Mouse (Mus musculus): ENCODE data around the gene Psenen. TPM values are rescaled to one million over a fixed set of nuclear protein-coding genes. Genes with fewer than 3 reads are reported as not detected.

Gene Psenen
- polyA plus RNA-seq, 1 experiment from 2014 or later: 141 TPM

DNA sequence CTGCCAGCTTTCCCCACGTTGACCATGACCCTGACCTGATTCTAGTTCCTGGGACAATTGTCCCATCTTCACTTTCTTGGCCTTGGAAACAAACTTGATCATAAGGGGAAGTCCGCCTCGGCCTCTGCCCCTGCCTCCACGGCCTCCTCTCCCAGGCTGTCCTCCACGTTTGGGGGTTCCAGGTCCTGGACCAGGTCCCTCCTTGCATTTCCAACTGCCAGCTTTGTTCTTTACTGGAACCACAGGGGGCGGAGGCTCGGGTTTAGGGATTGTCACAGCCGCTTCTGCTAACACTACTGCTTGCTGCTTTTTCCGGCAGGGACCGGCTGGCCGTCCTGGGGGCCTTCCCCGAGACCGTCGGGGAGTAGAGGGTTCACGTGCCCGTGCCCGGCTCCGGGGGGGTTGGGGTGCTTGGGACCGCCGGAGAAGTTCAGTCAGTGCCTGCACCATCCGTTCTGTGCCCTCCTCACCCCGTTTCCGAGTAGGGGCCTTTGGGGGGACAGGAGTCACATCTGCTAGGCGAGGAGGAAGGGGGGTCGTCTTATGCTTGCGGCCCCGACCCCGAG, 23.1 kb upstream of the Psenen start:
- peak overlapping the region; percentile 97; the same call in 1 of the 2 replicates for H3K4me3 ChIP-seq

DNA sequence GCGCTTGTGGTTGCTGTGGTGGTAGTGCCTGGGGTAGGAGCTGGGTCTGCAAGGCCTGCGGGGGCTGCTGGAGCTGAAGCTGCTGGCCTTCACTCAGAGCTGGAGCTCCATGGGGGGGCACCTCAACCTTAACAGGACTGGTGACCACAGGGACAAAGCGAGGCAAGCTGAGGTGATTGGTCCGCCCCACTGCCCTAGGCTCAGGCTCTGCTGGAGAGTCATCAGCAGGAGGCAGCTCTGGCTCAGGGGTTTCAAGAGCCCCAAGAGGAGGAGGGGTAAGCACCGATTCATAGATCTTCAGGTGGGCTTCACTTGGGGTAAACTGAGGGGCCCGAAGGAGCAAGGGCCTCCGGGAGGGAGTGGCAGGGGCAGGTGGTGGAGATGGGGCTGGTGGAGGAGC, 21.7 kb upstream of the Psenen start:
- Histone ChIP-seq H3K27me3 (no peaks in the 10 kb centered on the region), H3K4me3 (no peak overlapping the region), H3K4me2 (no peak overlapping the region), H3K4me1 (peaks cover 23% of the 10 kb centered on the region), H3K9ac (no peak overlapping the region), H3K27ac (no peak overlapping the region), H3K9me3 (replicated peaks) (no peaks in the 10 kb centered on the region), H3K36me3 (ENCODE audit: poor library complexity, severe bottlenecking) (peaks cover 67% of the 10 kb centered on the region)
- 94% methylated on average over 7 of the region's 7 CpGs for WGBS
- no peak for ATAC-seq

More for the DNA sequence above, 23.1 kb upstream of the Psenen start:
- peak overlapping the region; percentile 97 for H3K4me2 ChIP-seq
- 88% methylated on average over 28 of the region's 28 CpGs for WGBS
- H3K27me3 ChIP-seq: no peaks in the 10 kb centered on the region
- peaks cover 53% of the 10 kb centered on the region for H3K36me3 ChIP-seq (ENCODE audit: poor library complexity, severe bottlenecking)
- H3K9ac ChIP-seq: peak overlapping the region; percentile 99
- peaks cover 23% of the 10 kb centered on the region for H3K4me1 ChIP-seq
- no peaks in the 10 kb centered on the region for H3K9me3 ChIP-seq (replicated peaks)
- H3K27ac ChIP-seq: no peak overlapping the region
- no peak for ATAC-seq

DNA sequence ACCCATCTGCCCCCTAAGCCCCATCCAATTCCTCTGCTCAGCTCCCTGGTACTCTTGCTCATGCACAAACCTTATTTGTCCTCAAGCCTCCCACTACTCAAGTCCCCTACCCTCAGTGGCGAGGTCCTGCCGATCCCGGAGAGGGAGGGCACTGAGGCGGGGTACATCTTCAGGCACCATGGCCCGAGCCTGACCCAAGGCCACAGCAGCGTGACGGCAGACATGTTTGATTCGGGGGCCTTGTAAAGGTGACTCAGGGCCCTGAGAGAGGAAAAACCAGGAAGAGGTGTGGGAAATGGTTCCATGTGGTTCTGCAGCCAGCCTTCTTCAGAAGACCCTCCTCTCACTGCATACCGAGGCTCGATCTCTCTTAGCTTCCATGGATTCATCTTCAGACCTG, 20.9 kb upstream of the Psenen start:
- H3K9ac ChIP-seq: no peak overlapping the region
- H3K4me3 ChIP-seq: no peak overlapping the region
- no peak overlapping the region for H3K4me2 ChIP-seq
- peaks cover 16% of the 10 kb centered on the region for H3K4me1 ChIP-seq
- H3K27me3 ChIP-seq: no peaks in the 10 kb centered on the region
- H3K27ac ChIP-seq: no peak overlapping the region
- peaks cover 75% of the 10 kb centered on the region for H3K36me3 ChIP-seq (ENCODE audit: poor library complexity, severe bottlenecking)
- H3K9me3 ChIP-seq (replicated peaks): no peaks in the 10 kb centered on the region
- 95% methylated on average over 10 of the region's 10 CpGs for WGBS
- ATAC-seq: no peak

DNA sequence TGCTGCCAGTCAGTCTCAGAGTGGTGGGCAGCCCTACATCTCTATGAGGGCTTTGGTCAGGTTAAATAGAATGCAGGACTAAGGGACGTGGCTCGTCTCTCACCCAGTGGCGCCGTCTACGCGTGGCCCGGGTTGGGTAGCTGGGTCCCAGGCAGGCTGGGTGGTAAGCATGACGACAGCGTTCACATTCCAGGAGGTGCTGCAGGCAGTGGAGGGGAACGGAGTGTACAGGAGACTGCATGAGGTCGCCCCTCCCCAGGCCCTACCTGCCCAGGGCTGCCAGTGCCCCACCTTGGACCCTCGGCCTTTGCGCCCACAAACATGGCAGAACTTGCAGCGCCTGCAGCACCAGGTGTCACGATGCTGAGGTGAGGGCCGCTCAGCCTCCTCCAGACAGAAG, 18.1 kb upstream of the Psenen start:
- Histone ChIP-seq H3K4me1 (peaks cover 3% of the 10 kb centered on the region), H3K4me2 (no peak overlapping the region), H3K27me3 (no peaks in the 10 kb centered on the region), H3K9me3 (replicated peaks) (no peaks in the 10 kb centered on the region), H3K27ac (no peak overlapping the region), H3K9ac (no peak overlapping the region), H3K4me3 (no peak overlapping the region), H3K36me3 (ENCODE audit: poor library complexity, severe bottlenecking) (peaks cover 100% of the 10 kb centered on the region)
- WGBS: 96% methylated on average over 16 of the region's 16 CpGs
- ATAC-seq: no peak

DNA sequence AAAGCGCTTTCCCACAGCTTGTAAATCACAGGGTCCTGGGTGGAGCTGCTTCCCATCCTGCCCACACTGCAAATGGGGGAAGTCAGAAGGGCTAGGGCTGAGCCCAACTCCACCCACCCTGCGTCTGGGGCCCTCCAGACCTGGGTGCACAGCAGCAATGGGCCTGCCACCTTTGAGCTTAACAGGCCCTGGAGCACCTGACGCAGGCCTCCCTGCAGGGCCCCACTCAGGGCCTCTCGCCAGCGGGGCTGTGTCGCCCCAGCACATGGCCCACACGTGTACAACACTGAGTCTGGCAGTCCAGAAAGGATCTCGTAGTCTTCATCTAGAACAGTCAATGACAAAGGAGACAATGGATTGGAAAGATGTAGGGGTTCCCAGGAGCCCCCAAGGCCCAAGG, 16.5 kb upstream of the Psenen start:
- no peak overlapping the region for H3K4me3 ChIP-seq
- H3K36me3 ChIP-seq (ENCODE audit: poor library complexity, severe bottlenecking): peaks cover 100% of the 10 kb centered on the region
- no peak overlapping the region for H3K9ac ChIP-seq
- H3K27me3 ChIP-seq: no peaks in the 10 kb centered on the region
- H3K4me2 ChIP-seq: no peak overlapping the region
- no peaks in the 10 kb centered on the region for H3K4me1 ChIP-seq
- H3K9me3 ChIP-seq (replicated peaks): no peaks in the 10 kb centered on the region
- no peak for ATAC-seq
- 94% methylated on average over 8 of the region's 8 CpGs for WGBS
- no peak overlapping the region for H3K27ac ChIP-seq

DNA sequence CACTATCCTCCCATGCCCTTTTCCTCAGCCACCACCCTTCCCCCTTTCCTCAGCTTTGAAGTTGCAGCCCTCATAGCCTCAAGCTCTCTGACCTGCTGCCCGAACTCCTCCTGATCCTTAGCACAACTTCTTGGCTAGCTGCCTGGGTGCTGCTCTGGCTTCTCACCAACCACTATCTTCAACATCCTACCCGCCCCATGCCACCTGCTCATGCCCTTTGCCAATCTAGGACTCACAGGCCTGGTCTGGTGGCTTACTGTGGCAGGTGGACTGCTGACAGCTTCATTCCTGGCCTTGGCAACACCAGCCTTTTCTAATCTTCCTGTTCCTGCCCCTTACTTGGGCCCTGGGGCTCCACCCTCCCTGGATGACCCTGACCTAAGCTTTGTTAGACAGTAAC, 9.5 kb upstream of the Psenen start:
- no peak overlapping the region for H3K4me3 ChIP-seq
- no peak overlapping the region for H3K9ac ChIP-seq
- H3K27ac ChIP-seq: no peak overlapping the region
- H3K4me2 ChIP-seq: no peak overlapping the region
- no peaks in the 10 kb centered on the region for H3K4me1 ChIP-seq
- H3K27me3 ChIP-seq: no peaks in the 10 kb centered on the region
- WGBS: 83% methylated on average over 2 of the region's 2 CpGs
- no peaks in the 10 kb centered on the region for H3K9me3 ChIP-seq (replicated peaks)
- ATAC-seq: no peak
- H3K36me3 ChIP-seq (ENCODE audit: poor library complexity, severe bottlenecking): peaks cover 98% of the 10 kb centered on the region

DNA sequence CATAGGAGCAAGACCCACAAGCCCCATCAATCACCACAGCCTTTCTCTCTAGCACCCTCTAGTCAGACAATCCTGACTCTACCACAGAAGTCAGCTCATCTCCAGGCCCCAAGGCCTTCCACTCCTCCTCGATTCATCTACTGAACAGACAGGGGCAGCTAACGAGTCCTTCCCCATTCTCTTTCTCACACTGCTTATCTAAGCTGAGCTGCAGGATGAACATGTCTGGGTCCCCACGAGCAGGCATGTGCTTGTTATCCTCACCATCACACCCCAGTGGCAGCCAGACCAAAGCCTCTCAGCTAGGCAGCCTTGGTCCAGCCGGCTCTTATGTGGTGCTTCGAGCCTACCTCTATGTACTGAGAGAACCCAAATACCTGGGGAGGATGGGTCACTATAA, 9.0 kb upstream of the Psenen start:
- H3K9ac ChIP-seq: no peak overlapping the region; the same call in 1 of the 2 replicates
- WGBS: 90% methylated on average over 5 of the region's 5 CpGs
- ATAC-seq: no peak

DNA sequence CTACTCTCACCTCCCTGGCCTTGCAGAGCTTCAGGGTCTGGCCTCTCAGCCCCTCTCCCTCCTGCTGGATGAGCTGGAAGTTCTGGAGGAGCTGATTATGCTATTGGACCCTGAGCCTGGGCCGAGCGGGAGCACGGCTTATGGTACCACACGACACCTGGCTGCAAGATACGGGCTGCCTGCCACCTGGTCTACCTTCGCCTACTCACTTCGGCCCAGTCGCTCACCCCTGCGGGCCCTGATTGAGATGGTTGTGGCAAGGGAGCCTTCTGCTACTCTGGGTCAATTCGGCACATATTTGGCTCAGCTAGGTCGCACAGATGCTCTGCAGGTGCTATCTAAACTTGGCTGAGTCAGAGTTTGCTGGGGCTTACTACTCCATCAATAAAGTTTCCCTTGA, 4.1 kb upstream of the Psenen start:
- H3K4me1 ChIP-seq: peaks cover 12% of the 10 kb centered on the region
- H3K9me3 ChIP-seq (replicated peaks): no peaks in the 10 kb centered on the region
- H3K27me3 ChIP-seq: no peaks in the 10 kb centered on the region
- no peak overlapping the region for H3K4me3 ChIP-seq
- H3K4me2 ChIP-seq: no peak overlapping the region
- no peak overlapping the region for H3K9ac ChIP-seq
- WGBS: 94% methylated on average over 11 of the region's 11 CpGs
- H3K27ac ChIP-seq: no peak overlapping the region
- no peak for ATAC-seq
- H3K36me3 ChIP-seq (ENCODE audit: poor library complexity, severe bottlenecking): peaks cover 77% of the 10 kb centered on the region

More for the DNA sequence above, 9.0 kb upstream of the Psenen start:
- no peaks in the 10 kb centered on the region for H3K4me1 ChIP-seq
- no peaks in the 10 kb centered on the region for H3K27me3 ChIP-seq
- H3K9me3 ChIP-seq (replicated peaks): no peaks in the 10 kb centered on the region
- H3K4me3 ChIP-seq: no peak overlapping the region
- H3K36me3 ChIP-seq (ENCODE audit: poor library complexity, severe bottlenecking): peaks cover 96% of the 10 kb centered on the region
- no peak overlapping the region for H3K4me2 ChIP-seq
- H3K27ac ChIP-seq: no peak overlapping the region

DNA sequence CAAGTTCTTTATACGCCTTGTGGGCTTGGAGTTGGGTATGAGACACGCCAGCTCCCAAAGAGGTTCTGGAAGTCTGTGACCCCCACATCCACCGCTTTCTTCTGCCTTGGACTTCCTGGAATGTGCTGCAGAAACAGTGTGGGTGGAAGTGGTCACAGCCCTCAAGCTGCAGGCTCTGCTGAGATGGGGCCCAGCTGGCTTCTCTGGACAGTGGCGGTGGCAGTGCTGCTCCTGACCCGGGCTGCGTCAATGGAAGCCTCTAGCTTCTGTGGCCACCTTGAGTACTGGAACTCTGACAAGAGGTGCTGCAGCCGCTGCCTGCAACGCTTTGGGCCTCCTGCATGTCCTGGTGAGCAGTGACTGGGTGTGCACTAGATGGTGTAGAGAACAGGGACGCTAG, 2.6 kb upstream of the Psenen start:
- Histone ChIP-seq H3K27me3 (no peaks in the 10 kb centered on the region), H3K4me1 (peaks cover 17% of the 10 kb centered on the region), H3K9me3 (replicated peaks) (no peaks in the 10 kb centered on the region), H3K27ac (no peak overlapping the region), H3K36me3 (ENCODE audit: poor library complexity, severe bottlenecking) (peaks cover 63% of the 10 kb centered on the region), H3K4me2 (no peak overlapping the region), H3K4me3 (no peak overlapping the region), H3K9ac (no peak overlapping the region)
- 89% methylated on average over 9 of the region's 9 CpGs for WGBS
- ATAC-seq: no peak

DNA sequence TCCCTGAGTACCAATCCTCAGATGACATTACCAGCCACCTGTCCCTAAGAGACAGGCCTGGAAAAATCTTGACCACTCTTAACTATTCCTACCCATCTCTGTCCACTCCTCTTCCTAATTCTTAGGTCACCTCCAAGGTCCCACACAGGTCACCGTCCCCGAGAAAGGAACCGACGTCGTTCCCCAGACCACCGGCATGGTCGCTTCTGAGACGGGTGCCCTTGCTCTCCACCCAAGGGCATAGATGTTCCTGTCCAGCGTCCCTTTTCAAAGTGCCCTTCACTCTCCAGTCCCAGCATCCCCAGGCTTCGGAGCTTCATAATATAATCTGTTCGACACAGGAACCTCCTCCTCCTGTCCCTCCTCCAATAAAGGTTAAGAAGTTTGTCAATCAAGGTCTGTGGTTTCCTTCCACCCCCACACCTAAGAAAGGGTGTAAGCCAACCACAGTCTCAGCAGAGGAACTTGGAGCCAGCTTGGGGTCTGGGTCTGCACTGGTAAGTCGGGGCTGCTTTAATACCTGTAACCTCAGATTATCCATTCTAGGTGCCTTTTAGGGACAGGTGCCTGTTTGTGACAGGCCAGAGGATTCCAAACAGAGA, 1.6 kb upstream of the Psenen start, which contains the start of gene Igflr1:
Gene Igflr1 (plus strand): TSS at position 458 of the 602 bp plus-strand sequence.
- H3K4me1 ChIP-seq: peaks cover 20% of the 10 kb centered on the region
- H3K4me3 ChIP-seq: no peak within 1 kb of the TSS
- WGBS: 95% methylated on average over 12 of the region's 12 CpGs
- H3K36me3 ChIP-seq (ENCODE audit: poor library complexity, severe bottlenecking): peaks cover 54% of the 10 kb centered on the region
- no peaks in the 10 kb centered on the region for H3K27me3 ChIP-seq
- H3K27ac ChIP-seq: no peak within 1 kb of the TSS
- ATAC-seq: no peak
- H3K9ac ChIP-seq: no peak within 1 kb of the TSS
- peak within 1 kb of the TSS; percentile 89 for H3K4me2 ChIP-seq
- no peaks in the 10 kb centered on the region for H3K9me3 ChIP-seq (replicated peaks)

DNA sequence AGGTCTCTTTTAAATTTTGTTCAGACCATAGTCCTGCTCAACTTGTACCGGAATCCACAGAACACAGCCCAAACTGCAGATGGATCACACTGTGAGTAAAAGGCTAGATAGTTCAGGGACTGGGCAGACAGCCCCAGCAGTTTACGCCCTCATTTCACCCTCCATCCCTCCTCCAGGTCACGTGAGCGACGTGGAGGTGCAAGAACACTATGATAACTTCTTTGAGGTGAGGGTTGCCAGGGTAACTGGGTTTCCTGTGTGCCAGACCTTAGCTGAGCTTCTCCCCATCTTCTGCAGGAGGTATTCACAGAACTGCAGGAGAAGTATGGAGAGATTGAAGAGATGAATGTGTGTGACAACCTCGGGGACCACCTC, 466 bp upstream of the Psenen start:
- no peak for ATAC-seq
- Histone ChIP-seq H3K36me3 (ENCODE audit: poor library complexity, severe bottlenecking) (peaks cover 42% of the 10 kb centered on the region), H3K27me3 (no peaks in the 10 kb centered on the region), H3K4me3 (peak overlapping the region; percentile 75), H3K27ac (0 out of 2 replicates have a peak overlapping the region, but pooled peaks have one; percentile 85), H3K9me3 (replicated peaks) (no peaks in the 10 kb centered on the region), H3K4me1 (peaks cover 26% of the 10 kb centered on the region), H3K9ac (peak overlapping the region; percentile 85), H3K4me2 (peak overlapping the region; percentile 89)
- 24% methylated on average over 6 of the region's 6 CpGs for WGBS

DNA sequence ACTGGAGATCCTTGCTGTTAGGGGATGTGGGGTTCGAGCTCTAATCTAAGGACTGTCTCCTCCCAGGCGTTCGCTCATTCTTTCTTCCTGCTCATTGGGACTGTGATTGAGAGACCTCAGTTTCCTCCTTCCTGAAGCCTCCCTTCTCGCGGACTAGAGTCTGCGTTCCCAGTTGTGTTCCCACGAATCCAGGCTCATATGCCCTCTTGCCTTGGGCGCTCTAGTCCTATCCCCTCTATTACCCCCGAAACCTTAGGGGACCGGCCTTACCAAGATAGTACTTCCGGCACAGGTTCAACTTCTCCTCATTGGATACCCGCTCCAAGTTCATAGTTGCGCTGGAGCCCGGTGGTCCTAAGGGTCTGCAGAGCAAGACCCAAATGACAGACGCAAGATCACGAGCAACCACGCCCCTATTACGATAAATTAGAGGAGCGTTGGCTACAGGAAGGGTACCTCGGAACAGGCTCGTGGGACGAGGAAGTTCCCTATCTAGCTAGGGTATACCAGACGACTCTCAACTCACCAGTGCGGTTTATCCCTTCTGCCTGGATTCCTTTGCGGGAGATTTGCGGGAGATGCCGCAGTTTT, 806 bp downstream of the Psenen start:
- H3K36me3 ChIP-seq (ENCODE audit: poor library complexity, severe bottlenecking): peaks cover 34% of the 10 kb centered on the region
- peak overlapping the region; percentile 63 for H3K27ac ChIP-seq
- H3K4me3 ChIP-seq: peak overlapping the region; percentile 75
- H3K27me3 ChIP-seq: no peaks in the 10 kb centered on the region
- H3K4me1 ChIP-seq: peaks cover 37% of the 10 kb centered on the region
- ATAC-seq: peak; percentile 19; the same call in 1 of the 2 replicates
- WGBS: 2% methylated on average over 27 of the region's 27 CpGs
- H3K9me3 ChIP-seq (replicated peaks): no peaks in the 10 kb centered on the region
- peak overlapping the region; percentile 85 for H3K9ac ChIP-seq
- peak overlapping the region; percentile 89 for H3K4me2 ChIP-seq
